Mouse (Mus musculus): Measurements from ENCODE around the gene Ccp110. TPM values are rescaled to one million over a fixed set of nuclear protein-coding genes. Genes with fewer than 3 reads are reported as not detected.

Gene Ccp110
- polyA plus RNA-seq, 1 experiment from 2014 or later, result 3.5 TPM

GRCm38 (mm10) chr7:118705101-118705961 is 7.0 kb upstream of the Ccp110 start, which contains the start of gene Gde1:
Gde1 (minus strand) TSS chr7:118705778.
- H3K4me3 ChIP-seq (ENCODE audit: low read depth, low read length), result peak within 1 kb of the TSS; percentile 95
- H3K27me3 ChIP-seq (ENCODE audit: insufficient read depth, low read length), result no peaks in the 10 kb centered on the region
- TF ChIP-seq EP300 (IDR thresholded peaks at IDR 0.05; ENCODE audit: low read depth) (no peak), CTCF (IDR thresholded peaks at IDR 0.05; ENCODE audit: low read depth) (no peak)
- WGBS (ENCODE audit: insufficient replicate concordance), result under 1% methylated on average over 66 of the region's 66 CpGs
- H3K4me2 ChIP-seq (ENCODE audit: low read depth, low read length), result peak within 1 kb of the TSS; percentile 93
- H3K4me1 ChIP-seq (ENCODE audit: insufficient read depth), result peaks cover 33% of the 10 kb centered on the region
- H3K27ac ChIP-seq (ENCODE audit: low read depth), result peak within 1 kb of the TSS; percentile 95
- ATAC-seq, result peak; percentile 82
- H3K9me3 ChIP-seq (ENCODE audit: low read length), result no peaks in the 10 kb centered on the region
- peak; percentile 91 for DNase-seq
- H3K36me3 ChIP-seq (replicated peaks; ENCODE audit: insufficient read depth, low read length), result peaks cover 4% of the 10 kb centered on the region; the same call in 1 of the 2 replicates
- H3K9ac ChIP-seq (replicated peaks), result peak within 1 kb of the TSS; percentile 93

GRCm38 (mm10) chr7:118706051-118706450 is 6.3 kb upstream of the Ccp110 start:
- ATAC-seq (no peak), DNase-seq (no peak)
- Histone ChIP-seq H3K4me2 (ENCODE audit: low read depth, low read length) (peak overlapping the region; percentile 93), H3K9me3 (ENCODE audit: low read length) (no peaks in the 10 kb centered on the region), H3K9ac (replicated peaks) (peak overlapping the region; percentile 93; the same call in 1 of the 2 replicates), H3K27ac (ENCODE audit: low read depth) (peak overlapping the region; percentile 95), H3K36me3 (replicated peaks; ENCODE audit: insufficient read depth, low read length) (peaks cover 4% of the 10 kb centered on the region; the same call in 1 of the 2 replicates), H3K4me1 (ENCODE audit: insufficient read depth) (peaks cover 33% of the 10 kb centered on the region), H3K27me3 (ENCODE audit: insufficient read depth, low read length) (no peaks in the 10 kb centered on the region), H3K4me3 (ENCODE audit: low read depth, low read length) (peak overlapping the region; percentile 95)
- TF ChIP-seq CTCF (IDR thresholded peaks at IDR 0.05; ENCODE audit: low read depth), result no peak
- TF ChIP-seq EP300 (IDR thresholded peaks at IDR 0.05; ENCODE audit: low read depth), result no peak
- 52% methylated on average over 6 of the region's 6 CpGs for WGBS (ENCODE audit: insufficient replicate concordance)

- Histone ChIP-seq H3K9me3 (ENCODE audit: low read length) (no peaks in the 10 kb centered on the region), H3K27ac (ENCODE audit: low read depth) (no peak overlapping the region), H3K4me3 (ENCODE audit: low read depth, low read length) (no peak overlapping the region), H3K36me3 (replicated peaks; ENCODE audit: insufficient read depth, low read length) (peaks cover 4% of the 10 kb centered on the region; the same call in 1 of the 2 replicates), H3K27me3 (ENCODE audit: insufficient read depth, low read length) (no peaks in the 10 kb centered on the region), H3K4me1 (ENCODE audit: insufficient read depth) (peaks cover 32% of the 10 kb centered on the region), H3K9ac (replicated peaks) (no peak overlapping the region), H3K4me2 (ENCODE audit: low read depth, low read length) (no peak overlapping the region)
- DNase-seq, result no peak
- no peak for TF ChIP-seq CTCF (IDR thresholded peaks at IDR 0.05; ENCODE audit: low read depth)
- TF ChIP-seq EP300 (IDR thresholded peaks at IDR 0.05; ENCODE audit: low read depth), result no peak
- no peak for ATAC-seq
- WGBS (ENCODE audit: insufficient replicate concordance), result 82% methylated on average over 5 of the region's 5 CpGs
Measured at GRCm38 (mm10) chr7:118706488-118706887, 5.9 kb upstream of the Ccp110 start.

GRCm38 (mm10) chr7:118707216-118707615 is 5.1 kb upstream of the Ccp110 start:
- TF ChIP-seq EP300 (IDR thresholded peaks at IDR 0.05; ENCODE audit: low read depth), result no peak
- TF ChIP-seq CTCF (IDR thresholded peaks at IDR 0.05; ENCODE audit: low read depth), result no peak
- Histone ChIP-seq H3K27ac (ENCODE audit: low read depth) (no peak overlapping the region), H3K4me2 (ENCODE audit: low read depth, low read length) (no peak overlapping the region), H3K4me1 (ENCODE audit: insufficient read depth) (peaks cover 29% of the 10 kb centered on the region), H3K36me3 (replicated peaks; ENCODE audit: insufficient read depth, low read length) (no peaks in the 10 kb centered on the region), H3K9ac (replicated peaks) (no peak overlapping the region), H3K9me3 (ENCODE audit: low read length) (no peaks in the 10 kb centered on the region), H3K27me3 (ENCODE audit: insufficient read depth, low read length) (no peaks in the 10 kb centered on the region), H3K4me3 (ENCODE audit: low read depth, low read length) (no peak overlapping the region)
- ATAC-seq, result no peak
- WGBS (ENCODE audit: insufficient replicate concordance), result 48% methylated on average over 2 of the region's 2 CpGs
- no peak for DNase-seq

- DNase-seq, result no peak
- Histone ChIP-seq H3K36me3 (replicated peaks; ENCODE audit: insufficient read depth, low read length) (no peaks in the 10 kb centered on the region), H3K27me3 (ENCODE audit: insufficient read depth, low read length) (no peaks in the 10 kb centered on the region), H3K9me3 (ENCODE audit: low read length) (no peaks in the 10 kb centered on the region), H3K27ac (ENCODE audit: low read depth) (no peak overlapping the region), H3K9ac (replicated peaks) (no peak overlapping the region), H3K4me2 (ENCODE audit: low read depth, low read length) (no peak overlapping the region), H3K4me1 (ENCODE audit: insufficient read depth) (peaks cover 29% of the 10 kb centered on the region), H3K4me3 (ENCODE audit: low read depth, low read length) (no peak overlapping the region)
- TF ChIP-seq CTCF (IDR thresholded peaks at IDR 0.05; ENCODE audit: low read depth) (no peak), EP300 (IDR thresholded peaks at IDR 0.05; ENCODE audit: low read depth) (no peak)
- ATAC-seq, result no peak
- 43% methylated on average over 4 of the region's 4 CpGs for WGBS (ENCODE audit: insufficient replicate concordance)
Measured at GRCm38 (mm10) chr7:118708002-118708401, 4.3 kb upstream of the Ccp110 start.

GRCm38 (mm10) chr7:118710776-118711175 is 1.6 kb upstream of the Ccp110 start:
- Histone ChIP-seq H3K27me3 (ENCODE audit: insufficient read depth, low read length) (no peaks in the 10 kb centered on the region), H3K4me1 (ENCODE audit: insufficient read depth) (peaks cover 11% of the 10 kb centered on the region), H3K4me3 (ENCODE audit: low read depth, low read length) (no peak overlapping the region), H3K9ac (replicated peaks) (no peak overlapping the region), H3K9me3 (ENCODE audit: low read length) (no peaks in the 10 kb centered on the region), H3K36me3 (replicated peaks; ENCODE audit: insufficient read depth, low read length) (no peaks in the 10 kb centered on the region), H3K4me2 (ENCODE audit: low read depth, low read length) (no peak overlapping the region), H3K27ac (ENCODE audit: low read depth) (no peak overlapping the region)
- DNase-seq, result no peak
- WGBS (ENCODE audit: insufficient replicate concordance), result 63% methylated on average over 5 of the region's 5 CpGs
- TF ChIP-seq EP300 (IDR thresholded peaks at IDR 0.05; ENCODE audit: low read depth), result no peak
- TF ChIP-seq CTCF (IDR thresholded peaks at IDR 0.05; ENCODE audit: low read depth), result no peak
- no peak for ATAC-seq
